Mouse (Mus musculus): ENCODE measurements around the gene Oas3. TPM values are rescaled to one million over a fixed set of nuclear protein-coding genes. Genes with fewer than 3 reads are reported as not detected.

Gene Oas3
- polyA plus RNA-seq, 1 experiment = 28.1 TPM

- H3K4me1 ChIP-seq (replicated peaks; ENCODE audit: control insufficient read depth, insufficient read depth, low read length) = peaks cover 11% of the 10 kb centered on the region; the same call in 1 of the 2 replicates
- no peak overlapping the region for H3K27ac ChIP-seq (ENCODE audit: control insufficient read depth, insufficient read depth, low read length)
- peak; percentile 60 for DNase-seq
- WGBS = 13% methylated on average over 5 of the region's 5 CpGs
- no peaks in the 10 kb centered on the region for H3K27me3 ChIP-seq (ENCODE audit: control insufficient read depth, insufficient read depth, low read length)
- no peak for TF ChIP-seq CTCF (IDR thresholded peaks at IDR 0.05; ENCODE audit: borderline replicate concordance, control insufficient read depth, extremely low read depth, insufficient read depth, low read length, poor library complexity)
- TF ChIP-seq POLR2A (IDR thresholded peaks at IDR 0.05; ENCODE audit: control insufficient read depth, extremely low read depth, insufficient read depth, low read length, poor library complexity) = no peak
- H3K36me3 ChIP-seq (ENCODE audit: control insufficient read depth, insufficient read depth, low read length) = no peaks in the 10 kb centered on the region
- H3K4me3 ChIP-seq (ENCODE audit: control insufficient read depth, insufficient read depth, low read length) = no peak overlapping the region
Measured at GRCm38 (mm10) chr5:120746451-120746850, 31.0 kb downstream of the Oas3 start.

GRCm38 (mm10) chr5:120742125-120742524, 35.3 kb downstream of the Oas3 start:
- peak; percentile 71 for DNase-seq
- H3K36me3 ChIP-seq (ENCODE audit: control insufficient read depth, insufficient read depth, low read length) = no peaks in the 10 kb centered on the region
- H3K4me1 ChIP-seq (replicated peaks; ENCODE audit: control insufficient read depth, insufficient read depth, low read length) = no peaks in the 10 kb centered on the region
- no peak overlapping the region for H3K4me3 ChIP-seq (ENCODE audit: control insufficient read depth, insufficient read depth, low read length)
- H3K27me3 ChIP-seq (ENCODE audit: control insufficient read depth, insufficient read depth, low read length) = no peaks in the 10 kb centered on the region
- no peak overlapping the region for H3K27ac ChIP-seq (ENCODE audit: control insufficient read depth, insufficient read depth, low read length)
- peak; percentile 22; the same call in 1 of the 2 replicates for TF ChIP-seq CTCF (IDR thresholded peaks at IDR 0.05; ENCODE audit: borderline replicate concordance, control insufficient read depth, extremely low read depth, insufficient read depth, low read length, poor library complexity)
- TF ChIP-seq POLR2A (IDR thresholded peaks at IDR 0.05; ENCODE audit: control insufficient read depth, extremely low read depth, insufficient read depth, low read length, poor library complexity) = no peak
- 58% methylated on average over 4 of the region's 4 CpGs for WGBS

- H3K36me3 ChIP-seq (ENCODE audit: control insufficient read depth, insufficient read depth, low read length) = no peaks in the 10 kb centered on the region
- no peak for DNase-seq
- H3K4me3 ChIP-seq (ENCODE audit: control insufficient read depth, insufficient read depth, low read length) = no peak overlapping the region
- 92% methylated on average over 14 of the region's 14 CpGs for WGBS
- no peaks in the 10 kb centered on the region for H3K4me1 ChIP-seq (replicated peaks; ENCODE audit: control insufficient read depth, insufficient read depth, low read length)
- H3K27me3 ChIP-seq (ENCODE audit: control insufficient read depth, insufficient read depth, low read length) = no peaks in the 10 kb centered on the region
- TF ChIP-seq CTCF (IDR thresholded peaks at IDR 0.05; ENCODE audit: borderline replicate concordance, control insufficient read depth, extremely low read depth, insufficient read depth, low read length, poor library complexity) = no peak
- no peak for TF ChIP-seq POLR2A (IDR thresholded peaks at IDR 0.05; ENCODE audit: control insufficient read depth, extremely low read depth, insufficient read depth, low read length, poor library complexity)
- H3K27ac ChIP-seq (ENCODE audit: control insufficient read depth, insufficient read depth, low read length) = no peak overlapping the region
Measured at GRCm38 (mm10) chr5:120734380-120734990, 43.0 kb downstream of the Oas3 start.

- Histone ChIP-seq H3K27me3 (ENCODE audit: control insufficient read depth, insufficient read depth, low read length) (no peaks in the 10 kb centered on the region), H3K4me3 (ENCODE audit: control insufficient read depth, insufficient read depth, low read length) (no peak overlapping the region), H3K27ac (ENCODE audit: control insufficient read depth, insufficient read depth, low read length) (no peak overlapping the region), H3K36me3 (ENCODE audit: control insufficient read depth, insufficient read depth, low read length) (no peaks in the 10 kb centered on the region), H3K4me1 (replicated peaks; ENCODE audit: control insufficient read depth, insufficient read depth, low read length) (no peaks in the 10 kb centered on the region)
- DNase-seq = no peak
- 96% methylated on average over 3 of the region's 3 CpGs for WGBS
- TF ChIP-seq POLR2A (IDR thresholded peaks at IDR 0.05; ENCODE audit: control insufficient read depth, extremely low read depth, insufficient read depth, low read length, poor library complexity) (no peak), CTCF (IDR thresholded peaks at IDR 0.05; ENCODE audit: borderline replicate concordance, control insufficient read depth, extremely low read depth, insufficient read depth, low read length, poor library complexity) (no peak)
Measured at GRCm38 (mm10) chr5:120733696-120734095, 43.8 kb downstream of the Oas3 start.

GRCm38 (mm10) chr5:120732740-120733139, 44.7 kb downstream of the Oas3 start:
- H3K4me3 ChIP-seq (ENCODE audit: control insufficient read depth, insufficient read depth, low read length) = no peak overlapping the region
- no peaks in the 10 kb centered on the region for H3K4me1 ChIP-seq (replicated peaks; ENCODE audit: control insufficient read depth, insufficient read depth, low read length)
- TF ChIP-seq CTCF (IDR thresholded peaks at IDR 0.05; ENCODE audit: borderline replicate concordance, control insufficient read depth, extremely low read depth, insufficient read depth, low read length, poor library complexity) = no peak
- TF ChIP-seq POLR2A (IDR thresholded peaks at IDR 0.05; ENCODE audit: control insufficient read depth, extremely low read depth, insufficient read depth, low read length, poor library complexity) = no peak
- WGBS = 90% methylated on average over 1 of the region's 1 CpGs
- H3K27ac ChIP-seq (ENCODE audit: control insufficient read depth, insufficient read depth, low read length) = no peak overlapping the region
- H3K27me3 ChIP-seq (ENCODE audit: control insufficient read depth, insufficient read depth, low read length) = no peaks in the 10 kb centered on the region
- no peak for DNase-seq
- H3K36me3 ChIP-seq (ENCODE audit: control insufficient read depth, insufficient read depth, low read length) = no peaks in the 10 kb centered on the region

GRCm38 (mm10) chr5:120729319-120729718, 48.1 kb downstream of the Oas3 start:
- WGBS = 82% methylated on average over 10 of the region's 10 CpGs
- Histone ChIP-seq H3K27ac (ENCODE audit: control insufficient read depth, insufficient read depth, low read length) (no peak overlapping the region), H3K36me3 (ENCODE audit: control insufficient read depth, insufficient read depth, low read length) (no peaks in the 10 kb centered on the region), H3K4me1 (replicated peaks; ENCODE audit: control insufficient read depth, insufficient read depth, low read length) (no peaks in the 10 kb centered on the region), H3K4me3 (ENCODE audit: control insufficient read depth, insufficient read depth, low read length) (no peak overlapping the region), H3K27me3 (ENCODE audit: control insufficient read depth, insufficient read depth, low read length) (no peaks in the 10 kb centered on the region)
- no peak for DNase-seq
- TF ChIP-seq CTCF (IDR thresholded peaks at IDR 0.05; ENCODE audit: borderline replicate concordance, control insufficient read depth, extremely low read depth, insufficient read depth, low read length, poor library complexity) (no peak), POLR2A (IDR thresholded peaks at IDR 0.05; ENCODE audit: control insufficient read depth, extremely low read depth, insufficient read depth, low read length, poor library complexity) (no peak)

Data from thymus, adult 2 months (tissue).